Mouse (Mus musculus): ENCODE results near the gene Melk.

DNA sequence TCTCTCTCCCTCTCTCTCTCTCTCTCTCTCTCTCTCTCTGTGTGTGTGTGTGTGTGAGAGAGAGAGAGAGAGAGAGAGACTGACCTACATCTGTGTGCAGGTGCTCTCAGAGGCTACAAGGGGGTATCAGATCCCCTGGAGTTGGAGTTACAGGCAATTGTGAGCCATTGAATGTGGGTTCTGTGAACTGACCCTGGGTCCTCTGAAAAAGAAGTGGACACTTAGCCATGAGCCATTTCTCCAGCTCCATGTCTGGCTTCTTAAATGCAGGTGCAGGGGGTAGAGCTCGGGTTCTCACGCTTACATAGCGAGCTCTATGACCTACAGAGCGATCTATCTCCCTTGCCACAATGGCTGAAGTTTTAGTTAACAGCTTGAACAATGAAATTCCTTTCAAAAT is 41.5 kb upstream of the Melk start:
- TF ChIP-seq GATA1 (IDR thresholded peaks at IDR 0.05; ENCODE audit: low read length), result no peak
- no peak for TF ChIP-seq TAL1 (IDR thresholded peaks at IDR 0.05; ENCODE audit: low read length)

All from erythroblast, embryonic 14.5 days (primary cell).